Mouse (Mus musculus) embryonic facial prominence, embryonic 10.5 days (tissue): Measurements from ENCODE around the gene Klhl5. TPM values are rescaled to one million over a fixed set of nuclear protein-coding genes. Genes with fewer than 3 reads are reported as not detected.
"Not testable (repeated sequence)": the region's sequence is repeated elsewhere in the genome, so short reads cannot be mapped to it uniquely, and the experiment has no call there.

Experiments used
- DNase-seq: peaks from one replicate; pipeline ENCODE4 v3.0.0-alpha.2; 2017; ENCODE audit warnings: low spot score
- H3K27ac ChIP-seq: fragments of 300-500 bp; sonication (generic); replicated peaks from 2 replicates; pipeline ENCODE4 v1.5.1; 2016; ENCODE audit warnings: mild to moderate bottlenecking
- H3K27me3 ChIP-seq: fragments of 300-500 bp; sonication (generic); replicated peaks from 2 replicates; pipeline ENCODE4 v1.6.1; 2016; ENCODE audit warnings: low read depth, mild to moderate bottlenecking; ENCODE audit not compliant: poor library complexity, severe bottlenecking
- H3K36me3 ChIP-seq: fragments of 300-500 bp; sonication (generic); replicated peaks from 2 replicates; pipeline ENCODE4 v1.6.1; 2016; ENCODE audit warnings: mild to moderate bottlenecking, moderate library complexity
- H3K4me1 ChIP-seq: fragments of 300-500 bp; sonication (generic); 2 replicates; pipeline ENCODE4 v1.6.1; 2016
- H3K4me3 ChIP-seq: fragments of 300-500 bp; sonication (generic); 2 replicates; pipeline ENCODE4 v1.5.1; 2016; ENCODE audit warnings: mild to moderate bottlenecking, moderate library complexity
- H3K9me3 ChIP-seq: fragments of 300-500 bp; sonication (generic); 2 replicates; pipeline ENCODE4 v1.6.1; 2016; ENCODE audit warnings: mild to moderate bottlenecking
- WGBS: fragments of 180-500 bp; shearing (Covaris S2); methylation state at CpG from one replicate; pipeline ENCODE4 v1.1.7; 2016; 5-methylcytosine and 5-hydroxymethylcytosine counted together
- polyA plus RNA-seq: library from polyadenylated mRNA; unstranded; fragments of >200 nt; fragmentation: Nextera tagmentation; extraction: Ambion mirVana; gene quantifications from 2 replicates; pipeline ENCODE4 v1.2.1, GENCODE M21; 2016

Gene Klhl5
- polyA plus RNA-seq, 1 experiment from 2014 or later: 10.4 TPM

DNA sequence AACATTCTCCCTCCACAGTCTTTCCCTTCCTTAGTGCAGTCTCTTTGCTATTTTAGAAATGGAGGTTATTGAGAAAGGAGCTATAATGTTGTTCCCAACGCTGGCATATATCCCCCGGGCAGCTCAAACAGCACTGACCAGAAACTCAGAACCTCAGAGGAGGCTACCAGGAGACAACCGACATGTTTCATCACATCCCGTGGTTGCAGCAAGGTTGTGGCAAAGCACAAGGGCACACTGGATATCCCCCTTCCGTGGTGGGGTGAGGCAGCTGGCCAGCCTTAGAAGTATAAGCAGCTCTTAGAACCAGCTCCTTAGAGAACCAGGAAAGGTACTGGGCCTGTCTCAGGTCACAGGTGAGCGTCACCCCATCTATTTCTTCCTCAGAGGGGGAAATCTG lies 5.7 kb upstream of the Klhl5 start:
- Histone ChIP-seq H3K4me1 (peaks cover 7% of the 10 kb centered on the region), H3K9me3 (no peaks in the 10 kb centered on the region), H3K36me3 (no peaks in the 10 kb centered on the region), H3K4me3 (no peak overlapping the region), H3K27ac (no peak overlapping the region), H3K27me3 (no peaks in the 10 kb centered on the region)
- DNase-seq: no peak
- 90% methylated on average over 6 of the region's 6 CpGs for WGBS

DNA sequence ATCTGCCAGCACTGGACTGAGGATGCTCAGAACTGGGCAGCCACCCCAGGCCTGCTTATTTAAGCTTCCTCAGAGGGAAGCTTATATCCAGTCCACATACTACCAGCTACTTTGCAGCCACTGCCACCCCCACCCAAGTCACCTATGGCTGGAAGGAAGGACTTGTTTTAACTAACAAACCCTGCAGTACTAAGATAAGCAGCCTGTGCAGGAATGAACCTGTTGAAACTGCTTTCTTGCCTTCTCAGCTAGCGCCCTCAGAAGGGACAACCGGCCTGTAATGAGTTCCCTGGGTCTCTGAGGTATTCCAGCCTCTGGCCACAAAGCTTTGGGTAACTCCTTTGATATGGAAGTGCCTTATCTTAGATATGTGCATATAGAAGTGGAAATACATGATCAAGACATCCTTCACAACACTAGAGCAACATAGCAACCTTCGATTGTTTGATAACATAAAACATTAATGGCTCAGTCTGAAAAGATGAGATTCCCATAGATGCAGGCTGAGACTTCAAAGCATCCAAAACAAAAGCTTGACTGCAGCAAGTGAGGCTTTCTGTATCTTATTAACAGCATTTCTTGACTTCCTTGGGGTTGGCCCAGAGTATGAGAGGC lies 5.2 kb upstream of the Klhl5 start:
- peaks cover 12% of the 10 kb centered on the region for H3K4me1 ChIP-seq
- H3K27ac ChIP-seq: no peak overlapping the region
- 80% methylated on average over 3 of the region's 3 CpGs for WGBS
- no peaks in the 10 kb centered on the region for H3K27me3 ChIP-seq
- DNase-seq: no peak
- H3K36me3 ChIP-seq: no peaks in the 10 kb centered on the region
- H3K9me3 ChIP-seq: no peaks in the 10 kb centered on the region
- H3K4me3 ChIP-seq: no peak overlapping the region

DNA sequence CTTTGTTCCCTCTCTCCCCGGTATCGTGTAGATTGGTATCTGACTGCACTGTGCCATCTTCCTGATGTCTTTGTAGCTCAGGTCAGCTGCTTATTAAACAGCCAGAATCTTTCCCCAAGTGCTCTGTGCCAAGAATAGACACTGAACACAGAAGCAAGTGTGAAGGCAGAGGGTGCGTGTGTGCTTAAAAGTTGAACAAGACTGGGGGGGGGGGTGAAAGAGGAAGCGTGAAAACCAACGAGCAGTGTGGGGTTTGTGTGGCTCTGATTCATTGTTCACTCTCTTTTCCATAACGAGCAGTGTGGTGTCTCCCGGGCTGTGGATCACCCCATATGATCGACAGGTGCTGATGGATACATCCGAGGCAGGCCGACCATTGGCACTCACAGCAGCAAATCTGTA lies 4.7 kb upstream of the Klhl5 start:
- Histone ChIP-seq H3K27me3 (no peaks in the 10 kb centered on the region), H3K27ac (no peak overlapping the region), H3K36me3 (no peaks in the 10 kb centered on the region), H3K4me1 (peaks cover 14% of the 10 kb centered on the region), H3K4me3 (no peak overlapping the region), H3K9me3 (no peaks in the 10 kb centered on the region)
- DNase-seq: no peak
- 83% methylated on average over 10 of the region's 10 CpGs for WGBS

DNA sequence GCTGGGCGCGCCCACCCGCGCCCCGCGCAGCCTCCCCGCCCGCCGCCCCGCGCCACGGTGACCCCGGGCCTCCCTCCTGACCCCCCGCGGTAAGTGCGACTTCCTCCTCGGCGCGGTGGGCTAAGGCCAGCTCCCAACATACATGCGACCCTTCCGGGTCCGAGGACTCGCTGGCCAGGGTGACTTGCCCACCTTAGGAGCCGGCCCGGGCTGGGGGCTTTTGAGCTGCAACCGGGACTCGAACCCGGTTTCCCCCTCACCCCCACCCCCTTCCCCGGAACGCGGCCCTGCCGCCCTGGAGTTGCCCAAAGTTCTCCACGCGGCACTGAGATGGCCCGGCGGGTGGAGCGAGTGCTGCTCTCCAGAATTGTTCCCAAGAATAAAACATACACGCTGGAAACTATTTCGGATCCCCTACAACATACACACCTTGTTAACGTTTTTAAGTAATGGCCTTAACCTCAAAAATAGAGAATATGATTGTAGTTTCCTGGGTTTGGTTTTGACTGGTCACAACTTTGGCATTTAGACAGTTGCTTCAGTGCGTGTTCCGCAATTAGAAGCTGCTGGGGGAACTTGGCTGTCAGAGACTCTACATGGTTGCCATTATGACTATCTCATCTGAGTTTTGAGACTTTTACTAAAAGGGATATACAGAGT lies 564 bp downstream of the Klhl5 start:
- Histone ChIP-seq H3K4me3 (peak overlapping the region; percentile 85), H3K4me1 (peaks cover 17% of the 10 kb centered on the region), H3K27me3 (no peaks in the 10 kb centered on the region), H3K9me3 (no peaks in the 10 kb centered on the region), H3K27ac (peak overlapping the region; percentile 93), H3K36me3 (no peaks in the 10 kb centered on the region)
- 3% methylated on average over 42 of the region's 42 CpGs for WGBS
- DNase-seq: peak; percentile 59

DNA sequence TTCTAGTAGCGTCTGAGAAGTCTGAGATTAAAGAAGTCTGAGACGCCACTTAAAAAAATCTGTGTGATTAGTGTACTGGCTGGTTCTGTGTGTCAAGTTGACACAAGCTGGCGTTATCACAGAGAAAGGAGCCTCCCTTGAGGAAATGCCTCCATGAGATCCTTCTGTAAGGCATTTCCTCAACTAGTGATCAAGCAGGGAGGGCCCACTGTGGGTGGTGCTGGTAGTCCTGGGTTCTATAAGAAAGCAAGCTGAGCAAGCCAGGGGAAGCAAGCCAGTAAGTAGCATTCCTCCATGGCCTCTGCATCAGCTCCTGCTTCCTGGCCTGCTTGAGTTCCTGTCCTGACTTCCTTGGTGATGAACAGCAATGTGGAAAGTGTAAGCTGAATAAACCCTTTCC lies 4.9 kb downstream of the Klhl5 start:
- not testable (repeated sequence) for H3K9me3 ChIP-seq, H3K27me3 ChIP-seq
- 62% methylated on average over 3 of the region's 3 CpGs for WGBS

DNA sequence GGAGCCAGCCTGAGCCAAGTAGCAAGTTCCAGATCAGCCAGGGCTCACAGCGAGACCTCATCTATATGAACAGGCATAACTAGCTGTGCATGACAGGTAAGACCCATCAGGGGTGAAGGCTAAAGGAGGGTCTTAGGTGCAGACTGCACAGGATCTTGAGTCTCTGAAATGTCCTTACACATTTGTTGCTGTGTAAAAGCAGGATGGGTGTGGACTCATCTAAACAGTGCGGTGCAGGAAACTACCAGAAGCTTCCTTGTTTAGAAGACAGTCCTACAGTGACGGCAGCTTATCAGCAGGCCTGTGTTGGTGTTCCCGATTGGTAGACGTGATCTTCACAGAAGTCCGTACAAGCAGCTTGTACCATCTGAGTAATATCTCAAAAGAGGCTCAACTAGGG lies 6.0 kb downstream of the Klhl5 start:
- Histone ChIP-seq H3K36me3 (peaks cover 8% of the 10 kb centered on the region), H3K27me3 (no peaks in the 10 kb centered on the region), H3K4me1 (peaks cover 1% of the 10 kb centered on the region), H3K27ac (no peak overlapping the region), H3K9me3 (0 out of 2 replicates have a peak, but pooled peaks cover 3% of the 10 kb centered on the region), H3K4me3 (no peak overlapping the region)
- 93% methylated on average over 6 of the region's 6 CpGs for WGBS
- DNase-seq: no peak

More for the DNA sequence above, 4.9 kb downstream of the Klhl5 start:
- H3K36me3 ChIP-seq, H3K27ac ChIP-seq, H3K4me1 ChIP-seq, DNase-seq, H3K4me3 ChIP-seq: not testable (repeated sequence)

DNA sequence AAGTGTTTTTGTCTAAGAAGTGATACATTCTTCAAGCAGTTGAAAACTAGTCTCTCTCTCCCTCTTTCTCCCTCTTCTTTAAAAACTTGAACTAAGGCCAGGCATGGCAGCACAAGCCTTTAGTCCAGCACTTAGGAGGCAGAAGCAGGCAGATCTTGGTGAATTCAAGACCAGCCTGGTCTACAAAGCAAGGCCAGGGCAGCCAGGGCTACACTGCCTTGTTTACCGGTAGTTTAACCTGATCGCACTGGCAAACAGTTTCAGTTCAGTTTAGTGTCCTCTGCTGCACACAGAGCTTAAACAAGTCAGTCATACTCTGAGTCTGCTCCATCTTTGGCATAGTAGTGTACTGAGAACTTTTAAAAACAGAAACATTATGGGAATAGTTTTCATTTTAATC lies 9.4 kb downstream of the Klhl5 start:
- H3K36me3 ChIP-seq: peaks cover 8% of the 10 kb centered on the region
- H3K4me1 ChIP-seq: no peaks in the 10 kb centered on the region
- DNase-seq: no peak
- H3K9me3 ChIP-seq: 0 out of 2 replicates have a peak, but pooled peaks cover 3% of the 10 kb centered on the region
- WGBS: 99% methylated on average over 2 of the region's 2 CpGs
- H3K27ac ChIP-seq: no peak overlapping the region
- no peak overlapping the region for H3K4me3 ChIP-seq
- H3K27me3 ChIP-seq: no peaks in the 10 kb centered on the region

GRCm38 (mm10) chr5:65119495-65119894 lies 12.2 kb downstream of the Klhl5 start:
- Histone ChIP-seq H3K27me3 (no peaks in the 10 kb centered on the region), H3K27ac (no peak overlapping the region)

GRCm38 (mm10) chr5:65119918-65120317 lies 12.6 kb downstream of the Klhl5 start:
- Histone ChIP-seq H3K4me1 (no peaks in the 10 kb centered on the region), H3K27ac (no peak overlapping the region), H3K4me3 (no peak overlapping the region), H3K27me3 (no peaks in the 10 kb centered on the region), H3K36me3 (peaks cover 8% of the 10 kb centered on the region), H3K9me3 (0 out of 2 replicates have a peak, but pooled peaks cover 3% of the 10 kb centered on the region)
- 72% methylated on average over 3 of the region's 3 CpGs for WGBS
- no peak for DNase-seq

More at GRCm38 (mm10) chr5:65119495-65119894, 12.2 kb downstream of the Klhl5 start:
- 0 out of 2 replicates have a peak, but pooled peaks cover 3% of the 10 kb centered on the region for H3K9me3 ChIP-seq
- H3K36me3 ChIP-seq: peaks cover 8% of the 10 kb centered on the region
- 90% methylated on average over 1 of the region's 1 CpGs for WGBS
- H3K4me3 ChIP-seq: no peak overlapping the region
- no peak for DNase-seq
- no peaks in the 10 kb centered on the region for H3K4me1 ChIP-seq

- H3K9me3 ChIP-seq: no peaks in the 10 kb centered on the region
- no peaks in the 10 kb centered on the region for H3K27me3 ChIP-seq
- no peak overlapping the region for H3K4me3 ChIP-seq
- H3K36me3 ChIP-seq: no peaks in the 10 kb centered on the region
- no peak overlapping the region for H3K27ac ChIP-seq
- no peaks in the 10 kb centered on the region for H3K4me1 ChIP-seq
- no peak for DNase-seq
- WGBS: 89% methylated on average over 3 of the region's 3 CpGs
Measured at GRCm38 (mm10) chr5:65122616-65123015, 15.3 kb downstream of the Klhl5 start.

- peaks cover 6% of the 10 kb centered on the region; the same call in 1 of the 2 replicates for H3K4me1 ChIP-seq
- no peak for DNase-seq
- H3K27me3 ChIP-seq: no peaks in the 10 kb centered on the region
- H3K9me3 ChIP-seq: no peaks in the 10 kb centered on the region
- H3K36me3 ChIP-seq: no peaks in the 10 kb centered on the region
- no peak overlapping the region for H3K27ac ChIP-seq
- no peak overlapping the region for H3K4me3 ChIP-seq
- WGBS: 88% methylated on average over 1 of the region's 1 CpGs
Measured at GRCm38 (mm10) chr5:65126137-65126536, 18.8 kb downstream of the Klhl5 start.

DNA sequence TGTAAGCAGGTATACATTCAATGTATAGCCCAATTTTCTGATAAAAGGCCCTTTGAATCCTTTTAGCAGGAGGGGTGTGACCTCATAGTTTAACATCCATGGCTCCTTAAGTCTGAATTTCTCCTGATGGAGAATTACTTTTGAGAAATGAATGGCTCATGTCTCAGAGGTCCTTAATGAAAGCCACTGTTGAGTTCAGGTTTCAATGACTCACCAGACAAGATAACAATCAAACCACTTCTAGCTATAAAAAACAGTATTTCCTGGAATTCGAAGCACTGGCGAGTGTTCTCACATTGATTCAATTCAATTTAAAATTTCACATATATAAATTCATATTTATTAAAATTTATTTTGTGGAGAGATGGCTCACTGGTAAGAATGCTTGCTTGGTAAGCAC lies 21.1 kb downstream of the Klhl5 start:
- Histone ChIP-seq H3K9me3 (no peaks in the 10 kb centered on the region), H3K27ac (no peak overlapping the region), H3K4me1 (peaks cover 11% of the 10 kb centered on the region), H3K4me3 (no peak overlapping the region), H3K27me3 (no peaks in the 10 kb centered on the region), H3K36me3 (no peaks in the 10 kb centered on the region)
- DNase-seq: no peak
- 79% methylated on average over 2 of the region's 2 CpGs for WGBS

DNA sequence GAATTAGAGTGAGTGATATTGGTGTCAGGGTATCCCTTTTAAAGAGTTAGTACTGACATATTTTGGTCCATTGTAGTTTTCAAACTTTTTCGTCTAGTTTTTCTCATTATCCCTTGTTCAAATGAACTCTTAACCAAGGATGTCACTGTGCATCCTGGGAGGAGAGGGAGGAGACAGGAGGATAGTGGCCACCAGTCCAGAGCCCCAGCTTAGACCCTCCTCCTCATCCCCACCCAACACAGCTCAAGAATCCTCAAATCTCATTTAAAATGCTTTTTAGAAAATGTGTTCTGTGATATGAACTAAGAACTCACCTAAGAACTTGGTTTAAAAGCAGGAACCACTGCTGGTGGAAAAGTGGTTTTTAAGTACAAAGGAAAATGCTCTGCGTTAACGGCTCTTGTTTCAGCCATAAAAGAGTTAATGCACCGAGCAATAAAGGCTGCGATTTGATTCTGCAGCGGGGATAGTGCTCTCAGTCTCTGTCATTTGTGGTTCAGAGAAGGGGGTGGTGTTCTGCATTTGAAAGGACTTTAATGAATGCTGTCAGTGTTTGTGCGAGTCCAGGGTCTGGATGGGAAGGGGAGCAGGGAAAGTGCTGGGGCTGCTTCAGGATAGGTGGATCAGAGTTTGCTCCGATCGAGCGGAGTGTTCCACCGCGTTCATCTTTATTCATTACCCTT lies 23.3 kb downstream of the Klhl5 start:
- Histone ChIP-seq H3K36me3 (no peaks in the 10 kb centered on the region), H3K4me1 (peaks cover 11% of the 10 kb centered on the region), H3K4me3 (peak overlapping the region; percentile 59), H3K27me3 (no peaks in the 10 kb centered on the region), H3K9me3 (no peaks in the 10 kb centered on the region), H3K27ac (peak overlapping the region; percentile 73)
- peak; percentile 52 for DNase-seq
- 6% methylated on average over 12 of the region's 12 CpGs for WGBS
